In genomic region chr17:27637333-27637732, GRCm38 (mm10) we compare ENCODE assay signal across 14 mouse cellular contexts. TPM values are rescaled to one million over a fixed set of nuclear protein-coding genes. Genes with fewer than 3 reads are reported as not detected.
DNase-seq lines count a peak whose midpoint lies in the region; TF ChIP-seq lines count a peak whose summit lies in the region.
"Had no signal": no experiment of that assay in that cellular context is flagged by ENCODE, and none has a peak within 500 bp of the region (broad histone marks: within the 10 kb centered on the region; RNA-seq: fewer than 3 reads in every experiment).

No protein-coding gene starts in this region.

- TF ChIP-seq CTCF in kidney, adult 2 months (conservative IDR thresholded peaks at IDR 0.05; ENCODE audit: insufficient read depth, insufficient read length, low read depth, low read length), result no peak

- H3K27me3 ChIP-seq in kidney, adult 2 months (replicated peaks; ENCODE audit: control insufficient read depth, insufficient read depth, low read length), result no peaks in the 10 kb centered on the region
- H3K27me3 ChIP-seq: CH12.LX; midbrain, embryonic 13.5 days; neural tube, embryonic 12.5 days had no signal

- H3K4me1 ChIP-seq in kidney, adult 2 months (ENCODE audit: control insufficient read depth, insufficient read depth, low read length), result 0 out of 2 replicates have a peak, but pooled peaks cover 6% of the 10 kb centered on the region

- no peak for TF ChIP-seq POLR2A in kidney, adult 2 months (IDR thresholded peaks at IDR 0.05; ENCODE audit: low read depth, low read length)

- DNase-seq in cerebellum, postnatal 10 days, result peak; percentile 49 to 50
- DNase-seq in cerebellum, postnatal 4 days (ENCODE audit: low spot score in 2 of 2), result no peak
- DNase-seq in kidney, adult 2 months, result peak; percentile 28
- DNase-seq in kidney, postnatal 4 days, result no peak
- peak; percentile 37 for DNase-seq in 3134 (ENCODE audit: extremely low read depth, insufficient read length, low spot score)
- DNase-seq in brain, adult 2 months (ENCODE audit: low read depth, low spot score), result peak; percentile 77
- no peak for DNase-seq in right cerebral cortex, postnatal 36 days (ENCODE audit: low spot score in 2 of 2)
- no peak for DNase-seq in spleen, adult 18-20 months
- DNase-seq: lung, postnatal 14 days; right cerebral cortex, postnatal 25 days had no signal

- WGBS in kidney, adult 2 months, result 49% methylated on average over 9 of the region's 9 CpGs

- H3K36me3 ChIP-seq in kidney, adult 2 months (ENCODE audit: control insufficient read depth, insufficient read depth, low read length), result no peaks in the 10 kb centered on the region

- no peak overlapping the region for H3K4me3 ChIP-seq in kidney, adult 2 months (ENCODE audit: insufficient read depth, low read depth, low read length)
- H3K4me3 ChIP-seq: midbrain, embryonic 13.5 days; neural tube, embryonic 12.5 days had no signal

- H3K27ac ChIP-seq in kidney, adult 2 months (ENCODE audit: insufficient read depth, low read depth, low read length), result no peak overlapping the region

RNA-seq across cellular contexts. Expression of gene Rps10, which starts 0.9 kb away (rescaled TPM):
- polyA plus RNA-seq in kidney, adult 2 months (2012; rRNA removed), result 814 and 927 TPM in 2 replicates

RNA-seq across cellular contexts. Expression of gene RPS10-NUDT3, which starts 2.3 kb away (rescaled TPM):
- not detected in 2 replicates for polyA plus RNA-seq in kidney, adult 2 months (2012; rRNA removed)
- polyA plus RNA-seq: heart, embryonic 14.5 days; midbrain, embryonic 13.5 days; neural tube, embryonic 12.5 days had no signal

RNA-seq across cellular contexts. Expression of gene Nudt3, which starts 14.0 kb away (rescaled TPM):
- polyA plus RNA-seq in kidney, adult 2 months (2012; rRNA removed), result 61.4 and 69.9 TPM in 2 replicates

RNA-seq across cellular contexts. Expression of gene Pacsin1, which starts 18.0 kb away (rescaled TPM):
- 0.58 and 1.3 TPM in 2 replicates for polyA plus RNA-seq in kidney, adult 2 months (2012; rRNA removed)

Comparison
In these comparisons a context has a peak if more than half of its experiments do, and no peak if none do; other contexts are left out.
1. DNase-seq: peak in cerebellum, postnatal 10 days (2 of 2), kidney, adult 2 months (single experiment), 3134 (single experiment) and brain, adult 2 months (single experiment); none in cerebellum, postnatal 4 days (0 of 2), kidney, postnatal 4 days (0 of 2), right cerebral cortex, postnatal 36 days (0 of 2) and spleen, adult 18-20 months (0 of 2).